Mouse (Mus musculus) small intestine, adult 2 months (tissue): ENCODE measurements around the gene Limch1. TPM values are rescaled to one million over a fixed set of nuclear protein-coding genes. Genes with fewer than 3 reads are reported as not detected.

Source experiments
- H3K27ac ChIP-seq: fragments of 200-500 bp; 2 replicates; pipeline ENCODE4 v1.5.1; 2012; ENCODE audit warnings: low read depth, low read length, control low read depth, inconsistent platforms; ENCODE audit not compliant: insufficient read depth
- H3K27me3 ChIP-seq: fragments of 200-500 bp; 2 replicates; pipeline ENCODE4 v1.6.1; 2012; ENCODE audit warnings: mild to moderate bottlenecking, moderate library complexity, low read length, inconsistent platforms; ENCODE audit not compliant: control insufficient read depth, insufficient read depth
- H3K36me3 ChIP-seq: fragments of 200-500 bp; 2 replicates; pipeline ENCODE4 v1.6.1; 2012; ENCODE audit warnings: mild to moderate bottlenecking, low read length, control low read depth, inconsistent platforms; ENCODE audit not compliant: control insufficient read depth, insufficient read depth
- H3K4me1 ChIP-seq: fragments of 200-500 bp; 2 replicates; pipeline ENCODE4 v1.6.1; 2012; ENCODE audit warnings: low read length, inconsistent platforms, mixed read lengths; ENCODE audit not compliant: control insufficient read depth, insufficient read depth, insufficient read length
- H3K4me3 ChIP-seq: fragments of 200-500 bp; 2 replicates; pipeline ENCODE4 v1.5.1; 2012; ENCODE audit warnings: low read depth, mild to moderate bottlenecking, control low read depth, inconsistent platforms, low read length, moderate library complexity
- CTCF ChIP-seq: fragments of 200-500 bp; IDR thresholded peaks from 2 replicates; pipeline ENCODE4 v1.5.1; 2012; ENCODE audit warnings: low read depth, mild to moderate bottlenecking, control low read depth, inconsistent platforms, low read length, moderate library complexity, mixed read lengths; ENCODE audit not compliant: insufficient replicate concordance, insufficient read length; ENCODE audit errors: extremely low read depth
- POLR2A ChIP-seq: fragments of 200-500 bp; IDR thresholded peaks from 2 replicates; pipeline ENCODE4 v1.6.1; 2012; ENCODE audit warnings: low read depth, mild to moderate bottlenecking, control low read depth, inconsistent platforms, low read length, moderate library complexity
- WGBS: fragments of 180-500 bp; shearing (Covaris S2); methylation state at CpG from one replicate; pipeline ENCODE4 v1.1.7; 2018; 5-methylcytosine and 5-hydroxymethylcytosine counted together
- polyA plus RNA-seq: library from polyadenylated mRNA; depleted of rRNA; stranded (reverse); fragments of >200 nt; gene quantifications from 2 replicates; pipeline ENCODE4 v1.2.3, GENCODE M21; 2012

Limch1 gene
- polyA plus RNA-seq, 1 experiment: 1.0 TPM

DNA sequence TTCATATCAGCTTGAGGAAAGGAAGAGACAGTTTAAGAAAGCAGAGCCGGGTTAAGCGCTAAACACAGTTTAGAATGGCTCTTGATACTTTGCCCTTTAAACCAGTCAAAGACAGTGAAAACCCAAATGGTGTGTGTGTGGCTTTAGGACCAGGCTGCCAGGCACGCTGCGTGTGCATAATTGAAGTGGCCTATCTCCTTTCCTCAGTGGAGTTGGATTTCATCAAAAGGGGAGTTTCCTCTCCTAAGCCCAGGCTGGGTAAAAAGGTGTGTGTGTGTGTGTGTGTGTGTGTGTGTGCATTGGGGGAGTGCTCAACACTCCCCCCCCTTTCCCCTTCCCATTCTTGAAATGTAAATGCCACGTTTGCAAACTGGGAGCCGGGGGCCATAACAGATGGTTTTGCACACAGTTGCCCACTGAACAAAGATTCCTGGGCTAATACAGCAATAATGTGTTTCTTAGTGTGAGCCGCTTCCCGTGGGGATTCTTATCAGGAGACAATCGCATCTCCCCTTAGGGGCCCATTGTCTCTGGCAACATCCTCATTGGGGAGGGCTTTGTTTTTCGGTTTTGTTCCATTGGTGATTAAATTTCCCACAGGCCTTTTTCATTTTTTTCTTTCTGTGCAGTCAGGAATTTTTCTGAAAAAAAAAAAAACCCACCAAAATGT is 2.3 kb downstream of the Limch1 start:
- Histone ChIP-seq H3K4me1 (peaks cover 3% of the 10 kb centered on the region; the same call in 1 of the 2 replicates), H3K27ac (no peak overlapping the region), H3K36me3 (no peaks in the 10 kb centered on the region), H3K4me3 (no peak overlapping the region), H3K27me3 (peaks cover 5% of the 10 kb centered on the region; the same call in 1 of the 2 replicates)
- TF ChIP-seq POLR2A: no peak
- TF ChIP-seq CTCF: no peak
- 61% methylated on average over 10 of the region's 10 CpGs for WGBS

- H3K4me3 ChIP-seq: no peak overlapping the region
- H3K27ac ChIP-seq: no peak overlapping the region; the same call in 1 of the 2 replicates
- TF ChIP-seq CTCF (no peak), POLR2A (no peak)
Observed at GRCm38 (mm10) chr5:66748448-66749115, 3.0 kb downstream of the Limch1 start.

GRCm38 (mm10) chr5:66750641-66751040 is 5.0 kb downstream of the Limch1 start:
- Histone ChIP-seq H3K27ac (no peak overlapping the region), H3K4me3 (no peak overlapping the region), H3K27me3 (peaks cover 5% of the 10 kb centered on the region; the same call in 1 of the 2 replicates), H3K36me3 (no peaks in the 10 kb centered on the region), H3K4me1 (peaks cover 3% of the 10 kb centered on the region; the same call in 1 of the 2 replicates)
- TF ChIP-seq POLR2A (no peak), CTCF (no peak)
- whole genome bisulfite sequencing: 79% methylated on average over 7 of the region's 7 CpGs

More at GRCm38 (mm10) chr5:66748448-66749115, 3.0 kb downstream of the Limch1 start:
- peaks cover 5% of the 10 kb centered on the region; the same call in 1 of the 2 replicates for H3K27me3 ChIP-seq
- H3K36me3 ChIP-seq: no peaks in the 10 kb centered on the region
- peaks cover 3% of the 10 kb centered on the region; the same call in 1 of the 2 replicates for H3K4me1 ChIP-seq
- 51% methylated on average over 5 of the region's 5 CpGs for WGBS

DNA sequence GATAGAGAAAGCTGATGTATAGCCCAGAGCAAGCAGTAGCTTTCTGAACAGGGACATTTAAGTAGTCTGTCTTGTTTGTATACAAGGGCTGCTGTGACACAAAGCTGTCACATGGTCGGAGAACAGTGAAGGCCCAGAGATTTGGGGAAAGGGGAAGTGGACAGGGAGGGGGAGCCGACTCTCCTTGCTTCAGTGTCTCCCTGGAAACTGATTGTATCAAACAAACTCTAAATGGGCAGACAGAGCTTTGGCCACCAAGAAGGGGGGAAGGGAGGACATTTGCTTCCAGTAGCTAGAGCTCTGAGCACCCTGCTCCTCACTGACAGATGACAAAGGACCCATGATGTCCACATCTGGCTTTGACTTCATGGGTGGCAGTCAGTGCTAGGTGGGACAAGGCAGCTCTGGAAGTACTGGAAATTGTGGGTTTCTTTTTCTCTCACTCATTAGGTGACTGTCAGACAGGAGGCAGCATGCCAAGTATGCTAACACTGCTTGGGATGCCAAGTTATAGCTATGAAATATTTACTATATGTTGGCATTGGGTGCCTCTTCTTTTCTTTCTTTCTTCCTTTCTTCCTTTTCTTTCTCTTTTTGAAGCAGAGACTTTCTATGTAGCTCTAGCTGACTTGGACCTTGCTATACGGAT is 5.8 kb downstream of the Limch1 start:
- Histone ChIP-seq H3K27ac (no peak overlapping the region), H3K27me3 (peaks cover under 1% of the 10 kb centered on the region; the same call in 1 of the 2 replicates), H3K36me3 (no peaks in the 10 kb centered on the region), H3K4me3 (no peak overlapping the region), H3K4me1 (no peaks in the 10 kb centered on the region)
- no peak for TF ChIP-seq POLR2A
- no peak for TF ChIP-seq CTCF
- 49% methylated on average over 3 of the region's 3 CpGs for WGBS

- no peak for TF ChIP-seq POLR2A
- no peak for TF ChIP-seq CTCF
- WGBS: 85% methylated on average over 9 of the region's 9 CpGs
- Histone ChIP-seq H3K27ac (no peak overlapping the region), H3K27me3 (no peaks in the 10 kb centered on the region), H3K36me3 (no peaks in the 10 kb centered on the region), H3K4me1 (no peaks in the 10 kb centered on the region), H3K4me3 (no peak overlapping the region)
Observed at GRCm38 (mm10) chr5:66753620-66754019, 8.0 kb downstream of the Limch1 start.

GRCm38 (mm10) chr5:66756821-66757705 is 11.4 kb downstream of the Limch1 start:
- WGBS: 63% methylated on average over 10 of the region's 10 CpGs
- no peaks in the 10 kb centered on the region for H3K27me3 ChIP-seq
- H3K36me3 ChIP-seq: no peaks in the 10 kb centered on the region
- no peak overlapping the region for H3K27ac ChIP-seq
- TF ChIP-seq POLR2A (no peak), CTCF (no peak)
- H3K4me3 ChIP-seq: no peak overlapping the region
- no peaks in the 10 kb centered on the region for H3K4me1 ChIP-seq
